Mouse (Mus musculus): ENCODE measurements at regions not wholly inside any gene's neighbourhood (a gene's known extent, or its start where the extent isn't known, plus 50 kb on each side); places are given as distances from the start of the nearest gene placed in this dataset.

DNA sequence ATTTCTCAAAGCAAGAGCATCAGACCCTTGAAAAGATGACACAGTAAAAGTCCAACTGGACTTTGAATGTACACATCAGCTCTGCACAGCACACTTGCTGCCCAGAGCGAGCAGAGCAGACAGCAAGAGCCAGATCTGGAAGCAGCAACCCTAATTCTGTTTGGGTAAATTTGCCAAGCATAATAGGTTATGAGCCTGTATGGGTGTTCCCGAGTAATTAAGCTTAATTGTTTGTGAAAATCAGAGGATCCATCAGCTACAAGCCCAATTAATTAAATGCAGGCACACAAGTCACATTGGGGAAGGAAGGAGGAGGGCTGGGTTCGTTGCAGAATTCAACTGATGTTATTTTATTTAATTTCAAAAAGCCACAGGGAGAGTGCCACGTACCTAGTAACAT lies 113.9 kb upstream of the Msx2 start:
- in situ Hi-C loops (cut with MboI, MseI): no loop called here

DNA sequence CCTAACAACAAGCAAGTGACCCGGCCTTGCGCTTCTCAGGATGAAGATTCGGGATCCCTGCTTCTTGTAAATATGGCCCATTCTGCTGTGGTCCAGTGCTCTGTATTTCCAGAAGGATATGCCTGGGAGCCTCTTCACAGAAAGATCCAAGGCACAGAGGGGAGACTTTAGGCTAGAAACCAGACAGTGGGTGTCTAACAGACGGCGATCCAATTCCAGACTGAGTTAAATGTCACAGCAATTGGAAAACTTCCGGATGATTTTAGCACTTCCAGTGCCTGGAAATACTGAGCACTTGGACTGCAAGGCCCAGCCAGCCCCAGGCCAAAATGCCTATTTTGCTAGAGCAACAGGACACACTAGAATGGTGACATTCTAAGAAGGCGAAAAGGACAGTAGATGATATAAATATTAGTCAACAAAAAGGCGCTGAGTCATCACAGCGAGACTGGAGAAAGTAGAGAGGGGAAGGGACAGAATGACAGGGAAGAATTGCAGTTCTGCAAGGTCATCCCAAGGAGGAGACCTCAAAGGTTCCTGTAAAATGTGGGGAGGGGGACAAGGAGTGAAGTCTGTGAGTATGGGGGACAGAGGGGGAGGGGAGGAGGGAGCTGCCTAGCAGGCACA lies 111.7 kb upstream of the Msx2 start:
- in situ Hi-C loops (cut with MboI, MseI): no loop called here

DNA sequence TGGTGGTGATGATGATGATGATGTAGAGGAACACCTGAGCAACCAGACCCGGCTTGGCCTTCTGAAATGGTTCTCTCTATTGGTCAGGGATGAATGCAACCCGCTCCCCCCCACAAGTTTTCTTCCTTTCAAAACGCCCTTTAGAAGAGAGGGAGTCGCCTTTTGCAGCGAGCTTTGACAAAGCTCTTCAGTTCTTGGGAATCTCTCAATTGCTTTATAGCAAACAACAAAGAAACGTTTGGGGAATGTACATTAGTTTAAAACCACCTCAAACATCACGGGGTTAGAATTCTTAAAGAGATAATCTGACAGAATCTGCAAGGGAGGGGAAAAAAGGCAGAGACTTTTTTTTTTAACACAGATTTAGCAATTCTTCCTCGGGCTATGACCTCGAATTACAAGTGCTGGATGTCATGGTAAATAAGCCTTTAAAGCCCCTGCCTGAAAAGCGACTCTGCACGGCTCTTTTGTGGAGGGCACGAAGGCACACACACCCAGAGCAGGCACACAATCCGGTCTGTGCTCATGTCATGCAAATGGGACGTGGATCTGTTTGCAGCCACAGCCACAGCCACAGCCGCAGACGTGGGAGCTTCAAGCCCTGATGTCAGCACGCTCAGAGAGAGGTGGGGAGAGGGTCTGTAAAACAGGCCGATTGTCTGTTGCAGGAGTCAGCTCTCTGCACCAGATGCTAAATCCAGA lies 81.2 kb upstream of the Msx2 start:
- in situ Hi-C loops (cut with MboI, MseI): no loop called here

DNA sequence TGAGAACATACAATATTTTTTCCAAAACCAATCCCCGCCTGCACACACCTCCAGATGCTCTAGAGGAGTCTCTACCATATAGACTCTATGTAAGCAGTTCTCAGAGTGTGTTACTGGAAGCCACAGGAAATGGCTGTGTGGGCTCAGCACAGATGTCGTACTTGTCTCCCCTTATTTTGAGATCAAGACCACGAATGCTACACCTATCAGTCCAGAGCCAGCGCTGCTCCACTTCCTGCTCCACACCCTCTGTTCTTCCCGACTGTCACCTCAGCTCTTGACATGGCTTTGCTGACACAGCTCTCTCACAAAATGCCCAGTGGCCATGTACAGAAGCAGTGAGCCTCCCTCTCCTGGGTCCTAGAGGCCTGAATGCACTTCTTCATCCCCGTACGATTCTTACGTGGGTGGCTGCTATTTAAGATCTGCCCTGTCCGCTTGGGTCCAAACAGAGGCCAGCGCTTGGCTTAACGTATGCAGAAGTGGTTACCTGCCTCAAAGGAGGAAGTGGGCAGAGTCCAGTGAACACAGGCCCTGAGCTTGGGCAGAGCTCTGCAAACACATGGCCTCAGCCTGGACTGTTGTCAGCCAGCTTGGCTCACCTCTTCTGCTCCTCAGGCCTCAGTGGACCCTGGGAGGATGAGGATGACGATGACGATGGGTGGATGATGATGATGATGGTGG lies 80.5 kb upstream of the Msx2 start:
- in situ Hi-C loops (cut with MboI, MseI): no loop called here

DNA sequence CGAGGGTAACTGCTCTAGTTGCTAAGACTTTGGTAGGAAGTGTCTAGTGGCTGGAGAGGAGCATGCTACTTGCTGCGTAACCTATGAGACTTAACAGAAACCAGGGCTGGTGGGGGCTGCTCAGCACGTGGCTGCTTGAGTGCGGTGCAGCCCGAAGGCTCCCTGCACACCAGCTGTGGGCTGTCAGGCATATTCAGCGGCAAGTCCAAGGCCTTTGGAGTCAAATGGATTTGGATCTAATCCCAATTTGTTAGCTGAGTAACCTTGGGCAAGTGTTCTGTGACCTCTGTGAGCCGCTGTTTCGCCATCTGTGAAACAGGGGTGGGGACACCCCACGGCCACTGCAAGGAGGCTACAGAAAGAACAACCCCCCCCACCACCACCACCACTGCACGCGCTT lies 75.5 kb upstream of the Msx2 start:
- in situ Hi-C loops (cut with MboI, MseI): no loop called here

DNA sequence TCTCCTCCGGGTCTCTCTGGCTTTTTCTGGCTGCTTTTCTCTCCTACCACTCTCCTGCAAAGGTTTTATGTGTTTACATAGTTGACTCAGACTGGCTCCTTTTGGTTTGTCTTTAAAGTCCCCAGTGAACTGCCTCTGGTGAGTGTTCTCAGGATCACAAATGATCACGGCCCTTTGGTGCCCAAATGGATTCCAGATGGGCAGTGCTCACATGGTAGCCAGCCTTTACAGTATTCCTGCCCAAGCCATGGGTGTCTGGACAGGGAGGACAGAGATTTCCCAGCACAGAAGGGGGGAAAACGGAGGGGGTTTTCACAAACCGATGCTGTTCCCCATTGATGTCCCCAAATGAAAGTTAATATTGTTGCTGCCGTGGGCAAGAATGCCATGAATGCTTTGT lies 70.4 kb upstream of the Msx2 start:
- in situ Hi-C loops (cut with MboI, MseI): no loop called here

DNA sequence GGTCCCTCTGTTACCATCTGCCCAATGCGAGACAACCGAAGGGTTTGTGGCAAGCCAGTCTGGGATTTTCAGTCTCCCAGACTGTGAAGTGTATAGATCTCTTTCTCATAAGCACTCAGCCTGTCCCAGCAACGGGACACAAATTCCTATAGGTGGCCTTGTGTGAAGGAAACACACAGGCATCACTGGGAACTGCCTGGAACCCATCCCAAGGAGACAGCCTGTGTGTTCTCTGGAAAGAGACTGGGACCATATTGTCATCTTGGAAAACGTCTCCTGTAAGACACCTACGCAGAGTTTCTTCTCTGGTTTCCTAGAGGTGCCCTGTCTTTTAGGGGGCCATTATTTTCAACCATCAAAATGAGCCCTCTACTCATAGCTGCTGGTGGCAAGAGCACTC lies 66.9 kb upstream of the Msx2 start:
- in situ Hi-C loops (cut with MboI, MseI): no loop called here

DNA sequence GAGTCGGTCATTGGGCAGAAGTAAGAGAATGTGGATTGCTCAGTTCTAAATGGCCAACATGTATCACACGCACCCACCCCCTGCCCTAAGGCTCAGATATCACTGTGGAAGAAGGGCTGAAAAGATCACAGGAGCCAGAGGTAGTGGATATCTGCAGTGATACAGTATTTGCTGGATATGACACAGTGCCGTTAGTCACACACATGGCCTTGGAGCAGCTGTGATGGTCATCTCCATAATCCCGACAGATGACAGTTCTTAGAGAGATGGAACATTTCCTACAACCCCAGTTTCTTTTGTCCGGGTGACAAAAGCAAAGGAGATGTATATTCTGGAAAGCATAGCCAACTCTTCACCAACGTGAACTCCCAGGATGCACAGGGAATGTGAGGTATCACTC lies 65.1 kb upstream of the Msx2 start:
- in situ Hi-C loops (cut with MboI, MseI): no loop called here

DNA sequence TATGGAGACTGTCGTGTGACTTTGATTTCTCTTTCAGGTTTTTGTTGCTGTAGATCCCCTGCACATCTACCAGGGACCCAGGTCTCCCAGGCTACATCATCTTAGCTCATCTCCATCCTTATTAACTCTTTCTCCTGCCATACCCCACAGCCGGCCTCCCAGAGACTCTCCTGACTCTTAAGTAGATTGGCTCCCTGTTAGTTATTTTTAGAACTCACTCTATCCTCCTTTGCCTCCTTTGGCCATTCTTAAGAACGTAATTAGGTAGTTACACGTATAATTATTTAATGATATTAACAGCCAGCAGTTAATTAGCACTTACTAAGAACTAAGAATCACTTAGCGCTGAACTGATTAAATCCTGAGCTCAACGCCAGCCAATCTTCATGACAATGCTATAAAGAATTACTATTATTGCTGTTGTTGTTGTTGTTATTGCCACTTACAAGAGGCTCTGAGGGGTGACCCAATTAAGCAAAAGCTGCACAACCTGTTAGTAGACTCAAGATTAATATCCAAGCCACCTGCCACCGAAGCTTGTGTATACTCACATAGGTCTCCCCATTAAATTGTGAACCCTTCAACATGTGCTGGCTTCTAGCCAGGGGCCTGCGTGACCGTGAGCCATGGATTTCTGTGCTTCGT lies 63.0 kb upstream of the Msx2 start:
- in situ Hi-C loops (cut with MboI, MseI): no loop called here

DNA sequence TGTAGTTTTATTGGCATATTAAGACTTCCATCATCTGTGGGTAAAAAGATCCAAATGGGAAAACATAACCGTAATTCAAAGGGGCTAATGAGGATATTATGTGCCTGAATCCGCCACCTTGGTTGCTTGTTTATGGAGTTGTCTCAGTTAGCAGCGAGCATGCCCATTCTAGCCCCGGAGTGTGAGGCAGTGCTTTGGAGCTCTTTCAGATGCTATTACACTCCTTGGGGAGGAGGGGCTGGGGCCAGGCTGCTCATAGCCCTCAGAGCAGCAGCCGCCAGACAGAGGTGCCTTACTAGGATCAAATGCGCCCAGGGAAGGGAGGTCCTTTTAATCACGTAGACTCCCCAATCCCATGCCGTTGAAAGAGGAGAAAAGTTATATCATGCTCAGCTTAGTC lies 60.9 kb upstream of the Msx2 start:
- in situ Hi-C loops (cut with MboI, MseI): no loop called here

DNA sequence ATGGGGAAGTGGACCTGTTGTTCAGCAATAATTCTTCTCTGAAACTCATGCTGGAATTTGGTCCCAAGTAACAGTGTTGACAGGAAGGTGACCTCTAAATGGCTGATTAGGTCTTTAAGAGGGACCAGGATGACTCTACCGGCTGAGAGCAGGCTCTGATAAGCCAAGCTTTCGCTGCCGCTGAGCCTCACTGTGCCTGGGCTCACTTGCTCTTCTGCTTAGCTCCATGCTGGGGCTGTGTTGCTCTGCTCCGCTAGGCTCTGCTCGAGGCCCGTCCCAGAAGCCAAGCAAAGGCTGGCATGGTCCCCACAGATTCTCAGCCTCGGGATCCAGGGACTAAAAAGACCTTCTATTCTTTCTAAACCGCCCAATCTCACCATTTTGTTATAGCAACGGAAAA lies 54.0 kb upstream of the Msx2 start:
- in situ Hi-C loops (cut with MboI, MseI): no loop called here

DNA sequence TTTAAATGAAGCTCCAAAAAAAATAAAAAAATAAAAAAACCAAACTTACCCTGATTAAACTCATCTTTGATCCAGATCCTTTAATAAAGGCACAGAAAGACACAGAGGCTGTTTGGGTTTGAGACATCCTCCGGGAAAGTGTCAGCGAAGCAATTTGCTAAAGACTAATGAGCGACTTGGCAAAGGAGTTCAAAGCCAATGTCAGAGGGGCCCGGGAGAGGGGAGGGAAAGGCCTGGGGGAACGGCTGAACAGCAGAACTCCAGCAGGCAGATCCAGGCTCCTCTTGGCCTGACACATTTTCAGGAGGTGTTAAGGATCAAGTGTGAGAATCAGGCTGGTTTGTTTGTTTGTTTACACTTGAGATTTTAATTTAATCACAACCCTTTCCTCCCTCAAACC lies 49.9 kb upstream of the Msx2 start:
- in situ Hi-C loops (cut with MboI, MseI): no loop called here

All from T-helper 1 cell (primary cell).